Mouse (Mus musculus) hindbrain, embryonic 11.5 days (tissue): ENCODE data around the gene Rchy1. TPM values are rescaled to one million over a fixed set of nuclear protein-coding genes. Genes with fewer than 3 reads are reported as not detected.

Source experiments
- polyA plus RNA-seq: library from polyadenylated mRNA; unstranded; fragments of >200 nt; fragmentation: Nextera tagmentation; extraction: Ambion mirVana; gene quantifications from 2 replicates; pipeline ENCODE4 v1.2.1, GENCODE M21; 2014

Gene Rchy1
- polyA plus RNA-seq, 1 experiment from 2014 or later: 58.4 TPM

Other genes starting within 250 kb of the Rchy1 start
- not detected in 2 replicates for gene Odaph, start 24.4 kb upstream of the Rchy1 start, polyA plus RNA-seq
- 1.4 and 1.7 TPM in 2 replicates for gene Cdkl2, start 80.8 kb upstream of the Rchy1 start, polyA plus RNA-seq
- 333 and 359 TPM in 2 replicates for gene G3bp2, start 120.7 kb upstream of the Rchy1 start, polyA plus RNA-seq
- 31.3 and 34.1 TPM in 2 replicates for gene Uso1, start 174.9 kb upstream of the Rchy1 start, polyA plus RNA-seq